Mouse (Mus musculus) embryonic facial prominence, embryonic 11.5 days (tissue): Measurements from ENCODE around the gene Tnrc6c. TPM values are rescaled to one million over a fixed set of nuclear protein-coding genes. Genes with fewer than 3 reads are reported as not detected.
A peak's percentile ranks its signal among the peaks of the same experiment; 100 is the strongest.
"Not testable (repeated sequence)": the region's sequence is repeated elsewhere in the genome, so short reads cannot be mapped to it uniquely, and the experiment has no call there.

Source experiments
- ATAC-seq: fragments of 200-750 bp; cut with Nextera tagmentation; replicated peaks from 2 replicates; pipeline ENCODE4 v1.8.0; 2017; ENCODE audit warnings: low read depth; ENCODE audit not compliant: insufficient number of reproducible peaks, low FRiP score, low TSS enrichment
- DNase-seq: peaks from one replicate; pipeline ENCODE4 v3.0.0-alpha.2; 2015; ENCODE audit warnings: low spot score
- H3K27ac ChIP-seq: fragments of 300-500 bp; sonication (generic); replicated peaks from 2 replicates; pipeline ENCODE4 v1.5.1; 2014; ENCODE audit warnings: mild to moderate bottlenecking, low read depth, low read length, control low read depth
- H3K27me3 ChIP-seq: fragments of 300-500 bp; sonication (generic); 2 replicates; pipeline ENCODE4 v1.6.1; 2014; ENCODE audit warnings: mild to moderate bottlenecking, low read length, moderate library complexity, mixed read lengths; ENCODE audit not compliant: control insufficient read depth, insufficient read depth
- H3K36me3 ChIP-seq: fragments of 300-500 bp; sonication (generic); replicated peaks from 2 replicates; pipeline ENCODE4 v1.6.1; 2014; ENCODE audit warnings: low read depth, mild to moderate bottlenecking, low read length, moderate library complexity, mixed read lengths; ENCODE audit not compliant: control insufficient read depth, insufficient read depth
- H3K4me1 ChIP-seq: fragments of 300-500 bp; sonication (generic); 2 replicates; pipeline ENCODE4 v1.6.1; 2014; ENCODE audit warnings: low read length, mixed read lengths; ENCODE audit not compliant: control insufficient read depth, insufficient read depth
- H3K4me2 ChIP-seq: fragments of 300-500 bp; sonication (generic); 2 replicates; pipeline ENCODE4 v1.6.1; 2014; ENCODE audit warnings: low read depth, mild to moderate bottlenecking, control low read depth, low read length, moderate library complexity
- H3K4me3 ChIP-seq: fragments of 300-500 bp; sonication (generic); 2 replicates; pipeline ENCODE4 v1.5.1; 2014; ENCODE audit warnings: low read depth, low read length, control low read depth
- H3K9ac ChIP-seq: fragments of 300-500 bp; sonication (generic); replicated peaks from 2 replicates; pipeline ENCODE4 v1.6.1; 2014; ENCODE audit warnings: mild to moderate bottlenecking, control low read depth, low read length
- H3K9me3 ChIP-seq: fragments of 300-500 bp; sonication (generic); replicated peaks from 2 replicates; pipeline ENCODE4 v1.6.1; 2016; ENCODE audit warnings: mild to moderate bottlenecking, low read length, inconsistent platforms, mixed read lengths; ENCODE audit not compliant: control insufficient read depth
- WGBS: fragments of 180-500 bp; shearing (Covaris S2); extraction: QIAGEN DNeasy Blood & Tissue Kit; methylation state at CpG from one replicate; pipeline ENCODE4 v1.1.7; 2014; 5-methylcytosine and 5-hydroxymethylcytosine counted together
- polyA plus RNA-seq: library from polyadenylated mRNA; unstranded; fragments of >200 nt; fragmentation: Nextera tagmentation; extraction: Ambion mirVana; gene quantifications from 2 replicates; pipeline ENCODE4 v1.2.1, GENCODE M21; 2014

Gene Tnrc6c
- polyA plus RNA-seq, 1 experiment from 2014 or later = 16.7 TPM

- Histone ChIP-seq H3K4me3 (peak overlapping the region; percentile 1; the same call in 1 of the 2 replicates), H3K4me1 (peaks cover 12% of the 10 kb centered on the region), H3K4me2 (peak overlapping the region; percentile 81), H3K36me3 (no peaks in the 10 kb centered on the region), H3K27ac (peak overlapping the region; percentile 31; the same call in 1 of the 2 replicates), H3K27me3 (peaks cover 5% of the 10 kb centered on the region), H3K9me3 (no peaks in the 10 kb centered on the region), H3K9ac (no peak overlapping the region)
- no peak for DNase-seq
- 17% methylated on average over 18 of the region's 18 CpGs for WGBS
- ATAC-seq = no peak
Measured at GRCm38 (mm10) chr11:117781199-117781821, 127.2 kb downstream of the Tnrc6c start.

GRCm38 (mm10) chr11:117781993-117782704 is 128.1 kb downstream of the Tnrc6c start, which contains the start of the genes Tmc8 and Tmc6:
Tmc8 (plus strand) TSS chr11:117782076.
Tmc6 (minus strand) TSS chr11:117782198.
- Histone ChIP-seq H3K36me3 (no peaks in the 10 kb centered on the region), H3K4me1 (peaks cover 12% of the 10 kb centered on the region), H3K4me2 (peak within 1 kb of the TSS; percentile 81), H3K9ac (peak within 1 kb of the TSS; percentile 42; the same call in 1 of the 2 replicates), H3K27me3 (peaks cover 5% of the 10 kb centered on the region), H3K9me3 (no peaks in the 10 kb centered on the region), H3K27ac (peak within 1 kb of the TSS; percentile 31; the same call in 1 of the 2 replicates), H3K4me3 (peak within 1 kb of the TSS; percentile 28)
- DNase-seq (no peak), ATAC-seq (no peak)
- WGBS = 40% methylated on average over 24 of the region's 24 CpGs

- WGBS = 40% methylated on average over 9 of the region's 9 CpGs
Measured at GRCm38 (mm10) chr11:117782705-117783034, 128.6 kb downstream of the Tnrc6c start.

GRCm38 (mm10) chr11:117783089-117783488 is 129.0 kb downstream of the Tnrc6c start:
- 4% methylated on average over 31 of the region's 31 CpGs for WGBS
- H3K9me3 ChIP-seq = no peaks in the 10 kb centered on the region
- peak; percentile 80 for DNase-seq
- no peak for ATAC-seq
- H3K4me2 ChIP-seq = peak overlapping the region; percentile 62
- no peaks in the 10 kb centered on the region for H3K36me3 ChIP-seq
- H3K27ac ChIP-seq = no peak overlapping the region
- H3K9ac ChIP-seq = peak overlapping the region; percentile 42; the same call in 1 of the 2 replicates
- peaks cover 5% of the 10 kb centered on the region for H3K27me3 ChIP-seq
- H3K4me1 ChIP-seq = peaks cover 12% of the 10 kb centered on the region
- H3K4me3 ChIP-seq = peak overlapping the region; percentile 28

More at GRCm38 (mm10) chr11:117782705-117783034, 128.6 kb downstream of the Tnrc6c start:
- peak overlapping the region; percentile 28 for H3K4me3 ChIP-seq
- peak overlapping the region; percentile 62 for H3K4me2 ChIP-seq
- H3K4me1 ChIP-seq = peaks cover 12% of the 10 kb centered on the region
- ATAC-seq = no peak
- no peak for DNase-seq
- H3K9ac ChIP-seq = peak overlapping the region; percentile 42; the same call in 1 of the 2 replicates
- H3K27me3 ChIP-seq = peaks cover 5% of the 10 kb centered on the region
- H3K27ac ChIP-seq = no peak overlapping the region
- no peaks in the 10 kb centered on the region for H3K36me3 ChIP-seq
- H3K9me3 ChIP-seq = no peaks in the 10 kb centered on the region

GRCm38 (mm10) chr11:117783683-117784309 is 129.7 kb downstream of the Tnrc6c start:
- DNase-seq (peak; percentile 24), ATAC-seq (0 out of 2 replicates have a peak, but pooled peaks have one; percentile 25)
- Histone ChIP-seq H3K9ac (no peak overlapping the region), H3K4me3 (no peak overlapping the region), H3K36me3 (no peaks in the 10 kb centered on the region), H3K4me1 (peaks cover 9% of the 10 kb centered on the region), H3K9me3 (no peaks in the 10 kb centered on the region), H3K27me3 (peaks cover 5% of the 10 kb centered on the region), H3K27ac (no peak overlapping the region), H3K4me2 (peak overlapping the region; percentile 62)
- 29% methylated on average over 10 of the region's 10 CpGs for WGBS

GRCm38 (mm10) chr11:117786294-117786693 is 132.2 kb downstream of the Tnrc6c start:
- Histone ChIP-seq H3K9ac (no peak overlapping the region), H3K36me3 (no peaks in the 10 kb centered on the region), H3K4me1 (no peaks in the 10 kb centered on the region), H3K27me3 (peaks cover 5% of the 10 kb centered on the region), H3K4me2 (no peak overlapping the region), H3K4me3 (no peak overlapping the region), H3K9me3 (no peaks in the 10 kb centered on the region), H3K27ac (no peak overlapping the region)
- 9% methylated on average over 10 of the region's 10 CpGs for WGBS
- ATAC-seq (no peak), DNase-seq (peak; percentile 63)

- H3K9me3 ChIP-seq, H3K4me1 ChIP-seq, DNase-seq, H3K27ac ChIP-seq, ATAC-seq, H3K4me2 ChIP-seq, H3K9ac ChIP-seq, H3K4me3 ChIP-seq, H3K36me3 ChIP-seq, H3K27me3 ChIP-seq: not testable (repeated sequence)
- 82% methylated on average over 7 of the region's 7 CpGs for WGBS
Measured at GRCm38 (mm10) chr11:117788481-117788880, 134.4 kb downstream of the Tnrc6c start.
